Mouse (Mus musculus): Measurements from ENCODE around the gene Slc5a12. TPM values are rescaled to one million over a fixed set of nuclear protein-coding genes. Genes with fewer than 3 reads are reported as not detected.

Slc5a12 gene
- total RNA-seq (2012; rRNA removed) (not detected in 2 replicates), polyA plus RNA-seq (2012; ENCODE audit: insufficient read depth in 1 of 2, insufficient read length in 2 of 2, low read depth in 1 of 2, low replicate concordance in 2 of 2, missing spikeins in 1 of 2) (not detected)

GRCm38 (mm10) chr2:110596932-110597331, at the start of gene Slc5a12:
Gene Slc5a12 (plus strand): TSS chr2:110597298.
- Histone ChIP-seq H3K79me2 (ENCODE audit: control insufficient read depth, insufficient read depth, low read length, poor library complexity) (no peaks in the 10 kb centered on the region), H3K27ac (ENCODE audit: control insufficient read depth, low read depth, low read length) (no peak within 1 kb of the TSS), H3K27me3 (ENCODE audit: control insufficient read depth in 1 of 2, insufficient read depth in 2 of 2, low read length in 2 of 2) (no peaks in the 10 kb centered on the region), H3K36me3 (ENCODE audit: control insufficient read depth in 1 of 2, insufficient read depth in 2 of 2, low read length in 2 of 2) (no peaks in the 10 kb centered on the region), H3K9me3 (replicated peaks; ENCODE audit: insufficient read depth, low read length) (no peaks in the 10 kb centered on the region), H3K9ac (ENCODE audit: control insufficient read depth, low read depth, low read length, poor library complexity, severe bottlenecking) (no peak within 1 kb of the TSS), H3K4me1 (ENCODE audit: control insufficient read depth in 1 of 2, insufficient read depth in 2 of 2, low read length in 2 of 2) (no peaks in the 10 kb centered on the region), H3K4me3 (ENCODE audit: control insufficient read depth in 1 of 2, insufficient read depth in 1 of 2, low read depth in 2 of 2, low read length in 2 of 2) (no peak within 1 kb of the TSS)
- no peak for DNase-seq (ENCODE audit: low read depth, low spot score)
- TF ChIP-seq ETS1 (IDR thresholded peaks at IDR 0.05; ENCODE audit: low read depth, low read length) (no peak), HCFC1 (IDR thresholded peaks at IDR 0.05; ENCODE audit: low read depth, low read length) (no peak), RAD21 (IDR thresholded peaks at IDR 0.05; ENCODE audit: low read depth, low read length) (no peak), KAT2A (conservative IDR thresholded peaks at IDR 0.05; ENCODE audit: low read depth, low read length) (no peak), ELF1 (IDR thresholded peaks at IDR 0.05; ENCODE audit: low read depth, low read length) (no peak), E2F4 (IDR thresholded peaks at IDR 0.05; ENCODE audit: borderline replicate concordance, low read depth, low read length) (no peak), SIN3A (IDR thresholded peaks at IDR 0.05; ENCODE audit: low read length) (no peak), ZNF384 (IDR thresholded peaks at IDR 0.05; ENCODE audit: low read depth, low read length) (no peak), USF2 (IDR thresholded peaks at IDR 0.05; ENCODE audit: borderline replicate concordance in 1 of 2, insufficient read depth in 1 of 2, low read depth in 1 of 2, low read length in 2 of 2) (no peak), MAX (IDR thresholded peaks at IDR 0.05; ENCODE audit: low read length) (no peak), USF1 (IDR thresholded peaks at IDR 0.05; ENCODE audit: low read depth, low read length) (no peak), EP300 (IDR thresholded peaks at IDR 0.05; ENCODE audit: low read depth in 1 of 2, low read length in 2 of 2) (no peak), JUND (IDR thresholded peaks at IDR 0.05; ENCODE audit: low read depth, low read length) (no peak), TCF12 (IDR thresholded peaks at IDR 0.05; ENCODE audit: low read depth, low read length) (no peak), POLR2AphosphoS2 (IDR thresholded peaks at IDR 0.05; ENCODE audit: low read length) (no peak), CHD2 (IDR thresholded peaks at IDR 0.05; ENCODE audit: low read length) (no peak)

GRCm38 (mm10) chr2:110556098-110556497, 41.0 kb upstream of the Slc5a12 start:
- no peak for TF ChIP-seq RAD21 (IDR thresholded peaks at IDR 0.05; ENCODE audit: low read depth, low read length)
- TF ChIP-seq MAFK (IDR thresholded peaks at IDR 0.05; ENCODE audit: borderline replicate concordance, low read depth, low read length) = no peak
- TF ChIP-seq SMC3 (IDR thresholded peaks at IDR 0.05; ENCODE audit: low read depth, low read length) = no peak
- TF ChIP-seq NRF1 (IDR thresholded peaks at IDR 0.05; ENCODE audit: insufficient read depth, low read depth, low read length, poor library complexity, severe bottlenecking) = no peak
- TF ChIP-seq POLR2AphosphoS5 (IDR thresholded peaks at IDR 0.05; ENCODE audit: borderline replicate concordance, low read depth, low read length) = no peak
- no peak for TF ChIP-seq HCFC1 (IDR thresholded peaks at IDR 0.05; ENCODE audit: low read depth, low read length)
- no peak for TF ChIP-seq ZKSCAN1 (IDR thresholded peaks at IDR 0.05; ENCODE audit: low read depth, low read length)
- TF ChIP-seq GABPA (IDR thresholded peaks at IDR 0.05; ENCODE audit: low read depth, low read length) = no peak
- no peak for TF ChIP-seq MEF2A (IDR thresholded peaks at IDR 0.05; ENCODE audit: extremely low read depth, insufficient replicate concordance, low read depth, low read length, poor library complexity, severe bottlenecking)
- TF ChIP-seq CHD2 (IDR thresholded peaks at IDR 0.05; ENCODE audit: low read length) = no peak
- TF ChIP-seq MYB (IDR thresholded peaks at IDR 0.05; ENCODE audit: low read depth, low read length) = no peak
- TF ChIP-seq RCOR1 (IDR thresholded peaks at IDR 0.05; ENCODE audit: low read depth, low read length) = no peak
- no peak for TF ChIP-seq ETS1 (IDR thresholded peaks at IDR 0.05; ENCODE audit: low read depth, low read length)
- TF ChIP-seq KAT2A (conservative IDR thresholded peaks at IDR 0.05; ENCODE audit: low read depth, low read length) = no peak
- no peak for TF ChIP-seq ZC3H11A (IDR thresholded peaks at IDR 0.05; ENCODE audit: low read depth, low read length)
- no peak for TF ChIP-seq CHD1 (IDR thresholded peaks at IDR 0.05; ENCODE audit: low read depth, low read length)
- no peak for TF ChIP-seq MAZ (IDR thresholded peaks at IDR 0.05; ENCODE audit: low read depth, low read length)
- no peak for TF ChIP-seq NELFE (IDR thresholded peaks at IDR 0.05; ENCODE audit: low read depth, low read length)
- no peaks in the 10 kb centered on the region for H3K79me2 ChIP-seq (ENCODE audit: control insufficient read depth, insufficient read depth, low read length, poor library complexity)
- no peak for DNase-seq (ENCODE audit: low read depth, low spot score)
- H3K4me3 ChIP-seq (ENCODE audit: control insufficient read depth in 1 of 2, insufficient read depth in 1 of 2, low read depth in 2 of 2, low read length in 2 of 2) = no peak overlapping the region
- H3K9ac ChIP-seq (ENCODE audit: control insufficient read depth, low read depth, low read length, poor library complexity, severe bottlenecking) = no peak overlapping the region
- H3K4me1 ChIP-seq (ENCODE audit: control insufficient read depth in 1 of 2, insufficient read depth in 2 of 2, low read length in 2 of 2) = no peaks in the 10 kb centered on the region
- no peak overlapping the region for H3K27ac ChIP-seq (ENCODE audit: control insufficient read depth, low read depth, low read length)
- no peaks in the 10 kb centered on the region for H3K9me3 ChIP-seq (replicated peaks; ENCODE audit: insufficient read depth, low read length)
- H3K27me3 ChIP-seq (ENCODE audit: control insufficient read depth in 1 of 2, insufficient read depth in 2 of 2, low read length in 2 of 2) = no peaks in the 10 kb centered on the region
- H3K36me3 ChIP-seq (ENCODE audit: control insufficient read depth in 1 of 2, insufficient read depth in 2 of 2, low read length in 2 of 2) = no peaks in the 10 kb centered on the region

All from MEL (cell line).